Mouse (Mus musculus) megakaryocyte, embryonic 14.5 days (primary cell): ENCODE results near the gene Aph1a.

Source experiments
- FLI1 ChIP-seq: IDR thresholded peaks from 2 replicates; pipeline ENCODE4 v1.6.1; 2012; ENCODE audit warnings: low read length, inconsistent platforms, mixed read lengths
- GATA1 ChIP-seq: IDR thresholded peaks from 3 replicates; pipeline ENCODE4 v1.6.1; 2012; ENCODE audit warnings: mixed read lengths, low read length, inconsistent platforms, borderline replicate concordance

DNA sequence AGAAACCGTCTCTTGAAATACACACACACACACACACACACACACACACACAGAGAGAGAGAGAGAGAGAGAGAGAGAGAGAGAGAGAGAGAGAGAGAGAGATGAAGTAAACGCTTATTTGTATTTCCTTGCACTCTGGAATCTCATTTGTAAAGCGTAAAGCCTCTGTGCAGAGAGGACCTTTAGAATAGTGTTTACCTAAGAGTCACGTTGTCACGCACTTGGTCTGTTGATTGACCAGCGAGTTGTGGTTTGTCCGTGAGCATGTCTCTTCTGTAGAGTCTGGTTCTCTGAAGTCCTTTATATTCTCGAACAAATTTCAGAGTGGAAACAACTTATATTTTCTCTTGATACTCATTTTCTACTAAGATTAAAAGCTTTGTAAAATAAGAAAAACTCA is 51.0 kb downstream of the Aph1a start:
- no peak for TF ChIP-seq FLI1
- no peak for TF ChIP-seq GATA1
